Mouse (Mus musculus) heart, embryonic 14.5 days (tissue): ENCODE results near the gene Elf2. TPM values are rescaled to one million over a fixed set of nuclear protein-coding genes. Genes with fewer than 3 reads are reported as not detected.

Source experiments
- ATAC-seq: fragments of 200-750 bp; cut with Nextera tagmentation; 2 replicates; pipeline ENCODE4 v1.8.0; 2017; ENCODE audit warnings: low read depth, moderate TSS enrichment; ENCODE audit not compliant: insufficient number of reproducible peaks, insufficient read depth, low FRiP score
- H3K27ac ChIP-seq, 2 experiments: fragments of 200-500 bp in 1 of 2; fragments of 300-500 bp in 1 of 2; sonication (generic) in 1 of 2; replicated peaks in 1 of 2; 2 replicates each; pipeline ENCODE4 v1.5.1; 2012 to 2014; ENCODE audit warnings: low read depth in 2 of 2, low read length in 2 of 2, control low read depth in 1 of 2, mild to moderate bottlenecking in 1 of 2, mixed read lengths in 1 of 2; ENCODE audit not compliant: control insufficient read depth in 1 of 2, insufficient read depth in 1 of 2
- H3K27me3 ChIP-seq: fragments of 300-500 bp; sonication (generic); 2 replicates; pipeline ENCODE4 v1.6.1; 2014; ENCODE audit warnings: mild to moderate bottlenecking, low read length, control low read depth; ENCODE audit not compliant: control insufficient read depth, insufficient read depth
- H3K36me3 ChIP-seq: fragments of 300-500 bp; sonication (generic); 2 replicates; pipeline ENCODE4 v1.6.1; 2014; ENCODE audit warnings: mild to moderate bottlenecking, control low read depth, low read length, mixed read lengths; ENCODE audit not compliant: control insufficient read depth, insufficient read depth
- H3K4me1 ChIP-seq, 2 experiments: fragments of 200-500 bp in 1 of 2; fragments of 300-500 bp in 1 of 2; sonication (generic) in 1 of 2; 2 replicates each; pipeline ENCODE4 v1.6.1; 2012 to 2014; ENCODE audit warnings: low read length in 2 of 2, control low read depth in 1 of 2, mixed read lengths in 1 of 2; ENCODE audit not compliant: control insufficient read depth in 2 of 2, insufficient read depth in 2 of 2
- H3K4me2 ChIP-seq: fragments of 300-500 bp; sonication (generic); 2 replicates; pipeline ENCODE4 v1.6.1; 2014; ENCODE audit warnings: mild to moderate bottlenecking, low read length
- H3K4me3 ChIP-seq, 2 experiments: fragments of 200-500 bp in 1 of 2; fragments of 300-500 bp in 1 of 2; sonication (generic) in 1 of 2; 2 replicates each; pipeline ENCODE4 v1.5.1; 2012 to 2014; ENCODE audit warnings: low read length in 2 of 2, mild to moderate bottlenecking in 2 of 2, control low read depth in 1 of 2, low read depth in 1 of 2, moderate library complexity in 1 of 2; ENCODE audit not compliant: control insufficient read depth in 1 of 2, insufficient read depth in 1 of 2
- H3K9ac ChIP-seq: fragments of 300-500 bp; sonication (generic); 2 replicates; pipeline ENCODE4 v1.6.1; 2014; ENCODE audit warnings: mild to moderate bottlenecking, low read length
- H3K9me3 ChIP-seq: fragments of 300-500 bp; sonication (generic); 2 replicates; pipeline ENCODE4 v1.6.1; 2016; ENCODE audit warnings: low read length, control low read depth; ENCODE audit not compliant: control insufficient read depth
- WGBS: fragments of 180-500 bp; shearing (Covaris S2); extraction: QIAGEN DNeasy Blood & Tissue Kit; methylation state at CpG from one replicate; pipeline ENCODE4 v1.1.7; 2014; 5-methylcytosine and 5-hydroxymethylcytosine counted together
- polyA plus RNA-seq: library from polyadenylated mRNA; unstranded; fragments of >200 nt; fragmentation: Nextera tagmentation; extraction: Ambion mirVana; gene quantifications from 2 replicates; pipeline ENCODE4 v1.2.1, GENCODE M21; 2014

Elf2 gene
- polyA plus RNA-seq, 1 experiment from 2014 or later: 60.7 TPM

- no peak overlapping the region for H3K4me2 ChIP-seq
- WGBS: 89% methylated on average over 7 of the region's 7 CpGs
- H3K36me3 ChIP-seq: peaks cover 96% of the 10 kb centered on the region
- no peak overlapping the region for H3K27ac ChIP-seq
- H3K9ac ChIP-seq: no peak overlapping the region
- no peaks in the 10 kb centered on the region for H3K9me3 ChIP-seq
- no peaks in the 10 kb centered on the region for H3K27me3 ChIP-seq
- H3K4me3 ChIP-seq: no peak overlapping the region
- peaks cover 0 to 11% of the 10 kb centered on the region in 2 experiments; a peak in 2 of 4 replicates for H3K4me1 ChIP-seq
- no peak for ATAC-seq
These were observed 85.7 kb downstream of the Elf2 start for GRCm38 (mm10) chr3:51254784-51255183.

GRCm38 (mm10) chr3:51252689-51253402 lies 87.6 kb downstream of the Elf2 start:
- Histone ChIP-seq H3K4me1 (peaks cover 0 to 2% of the 10 kb centered on the region in 2 experiments; a peak in 1 of 4 replicates), H3K36me3 (peaks cover 94% of the 10 kb centered on the region), H3K9me3 (no peaks in the 10 kb centered on the region), H3K27me3 (no peaks in the 10 kb centered on the region), H3K4me2 (no peak overlapping the region), H3K4me3 (no peak overlapping the region), H3K9ac (no peak overlapping the region), H3K27ac (no peak overlapping the region)
- ATAC-seq: no peak
- 87% methylated on average over 12 of the region's 12 CpGs for WGBS

- H3K4me2 ChIP-seq: no peak overlapping the region
- no peak for ATAC-seq
- H3K4me1 ChIP-seq: no peaks in the 10 kb centered on the region
- 95% methylated on average over 1 of the region's 1 CpGs for WGBS
- no peak overlapping the region for H3K4me3 ChIP-seq
- no peaks in the 10 kb centered on the region for H3K9me3 ChIP-seq
- peaks cover 92% of the 10 kb centered on the region for H3K36me3 ChIP-seq
- H3K27me3 ChIP-seq: no peaks in the 10 kb centered on the region
- no peak overlapping the region for H3K27ac ChIP-seq
- no peak overlapping the region for H3K9ac ChIP-seq
These were observed 88.2 kb downstream of the Elf2 start for GRCm38 (mm10) chr3:51252223-51252622.

- Histone ChIP-seq H3K27ac (no peak overlapping the region), H3K4me2 (no peak overlapping the region), H3K4me1 (no peaks in the 10 kb centered on the region), H3K9me3 (no peaks in the 10 kb centered on the region), H3K4me3 (no peak overlapping the region), H3K36me3 (peaks cover 86% of the 10 kb centered on the region), H3K9ac (no peak overlapping the region), H3K27me3 (no peaks in the 10 kb centered on the region)
- 60% methylated on average over 5 of the region's 5 CpGs for WGBS
- ATAC-seq: no peak
These were observed 89.4 kb downstream of the Elf2 start for GRCm38 (mm10) chr3:51251057-51251456.

- WGBS: 90% methylated on average over 13 of the region's 13 CpGs
These were observed 90.6 kb downstream of the Elf2 start for GRCm38 (mm10) chr3:51249866-51250265.

GRCm38 (mm10) chr3:51249460-51249859 lies 91.0 kb downstream of the Elf2 start:
- Histone ChIP-seq H3K9me3 (no peaks in the 10 kb centered on the region), H3K4me2 (no peak overlapping the region), H3K27ac (no peak overlapping the region), H3K36me3 (peaks cover 74% of the 10 kb centered on the region), H3K4me3 (no peak overlapping the region), H3K4me1 (no peaks in the 10 kb centered on the region), H3K27me3 (no peaks in the 10 kb centered on the region), H3K9ac (no peak overlapping the region)
- ATAC-seq: no peak
- 82% methylated on average over 11 of the region's 11 CpGs for WGBS

More at GRCm38 (mm10) chr3:51249866-51250265, 90.6 kb downstream of the Elf2 start:
- Histone ChIP-seq H3K27ac (no peak overlapping the region), H3K36me3 (peaks cover 79% of the 10 kb centered on the region), H3K9ac (no peak overlapping the region), H3K9me3 (no peaks in the 10 kb centered on the region), H3K4me3 (no peak overlapping the region), H3K4me2 (no peak overlapping the region), H3K4me1 (no peaks in the 10 kb centered on the region), H3K27me3 (no peaks in the 10 kb centered on the region)
- ATAC-seq: no peak

- no peak overlapping the region for H3K27ac ChIP-seq
- no peak overlapping the region for H3K4me3 ChIP-seq
- ATAC-seq: no peak
- H3K4me1 ChIP-seq: no peaks in the 10 kb centered on the region
- H3K36me3 ChIP-seq: peaks cover 66% of the 10 kb centered on the region
- no peaks in the 10 kb centered on the region for H3K9me3 ChIP-seq
- H3K9ac ChIP-seq: no peak overlapping the region
- 94% methylated on average over 6 of the region's 6 CpGs for WGBS
- H3K4me2 ChIP-seq: no peak overlapping the region
- H3K27me3 ChIP-seq: no peaks in the 10 kb centered on the region
These were observed 91.9 kb downstream of the Elf2 start for GRCm38 (mm10) chr3:51248600-51248999.

GRCm38 (mm10) chr3:51247704-51248103 lies 92.8 kb downstream of the Elf2 start:
- no peak overlapping the region for H3K4me2 ChIP-seq
- H3K27me3 ChIP-seq: no peaks in the 10 kb centered on the region
- no peak overlapping the region for H3K9ac ChIP-seq
- 73% methylated on average over 16 of the region's 16 CpGs for WGBS
- no peak overlapping the region for H3K4me3 ChIP-seq
- H3K36me3 ChIP-seq: peaks cover 57% of the 10 kb centered on the region
- no peak; the same call in 1 of the 2 replicates for ATAC-seq
- H3K4me1 ChIP-seq: no peaks in the 10 kb centered on the region
- no peaks in the 10 kb centered on the region for H3K9me3 ChIP-seq
- no peak overlapping the region for H3K27ac ChIP-seq
